Mouse (Mus musculus): ENCODE data around the gene Vmn1r188. TPM values are rescaled to one million over a fixed set of nuclear protein-coding genes. Genes with fewer than 3 reads are reported as not detected.
"Not testable (repeated sequence)": the region's sequence is repeated elsewhere in the genome, so short reads cannot be mapped to it uniquely, and the experiment has no call there.

The Vmn1r188 gene
- polyA plus RNA-seq, 1 experiment from 2014 or later: not detected

DNA sequence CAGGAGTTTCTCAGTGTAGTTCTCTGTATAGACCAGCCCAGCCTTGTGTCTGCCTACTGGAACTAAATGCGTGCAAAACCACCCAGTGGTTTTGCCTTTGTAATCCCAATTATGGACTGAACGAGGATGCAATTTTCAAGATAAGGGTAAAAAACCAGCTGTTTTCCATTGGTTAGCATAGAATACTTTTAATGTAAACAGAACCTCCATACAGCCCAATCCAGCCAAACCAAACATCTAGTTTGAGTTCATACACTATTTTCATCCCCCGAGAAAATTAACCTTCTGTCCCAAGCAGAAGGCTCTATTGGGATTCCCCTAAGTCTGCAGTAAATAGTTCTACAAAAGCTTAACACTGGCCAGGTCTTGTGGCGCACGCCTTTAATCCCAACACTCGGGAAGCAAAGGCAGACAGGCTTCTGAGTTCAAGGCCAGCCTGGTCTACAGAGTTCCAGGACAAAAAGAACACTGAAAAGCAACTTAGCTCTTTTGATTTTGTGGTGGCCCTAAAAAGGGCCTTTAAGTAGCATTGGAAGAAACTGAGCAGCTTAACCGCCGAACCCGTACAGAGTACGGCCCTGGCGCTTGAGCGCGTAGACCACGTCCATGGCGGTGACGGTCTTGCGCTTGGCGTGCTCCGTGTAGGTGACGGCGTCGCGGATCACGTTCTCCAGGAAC is 43.6 kb upstream of the Vmn1r188 start:
- Histone ChIP-seq H3K27me3 (replicated peaks; ENCODE audit: control insufficient read depth, insufficient read depth, low read length) (no peaks in the 10 kb centered on the region), H3K36me3 (ENCODE audit: control insufficient read depth, insufficient read depth, low read length) (no peaks in the 10 kb centered on the region), H3K9me3 (ENCODE audit: control insufficient read depth, low read length) (no peaks in the 10 kb centered on the region), H3K9ac (ENCODE audit: low read depth, low read length) (peak overlapping the region; percentile 48), H3K4me1 (ENCODE audit: control insufficient read depth, insufficient read depth, low read depth, low read length) (peaks cover 22% of the 10 kb centered on the region), H3K27ac (ENCODE audit: low read depth, low read length) (peak overlapping the region; percentile 64), H3K4me3 (ENCODE audit: low read length) (peak overlapping the region; percentile 44), H3K4me2 (ENCODE audit: low read length) (peak overlapping the region; percentile 90)
- WGBS: under 1% methylated on average over 13 of the region's 24 CpGs
- no peak; the same call in 1 of the 2 replicates for ATAC-seq

DNA sequence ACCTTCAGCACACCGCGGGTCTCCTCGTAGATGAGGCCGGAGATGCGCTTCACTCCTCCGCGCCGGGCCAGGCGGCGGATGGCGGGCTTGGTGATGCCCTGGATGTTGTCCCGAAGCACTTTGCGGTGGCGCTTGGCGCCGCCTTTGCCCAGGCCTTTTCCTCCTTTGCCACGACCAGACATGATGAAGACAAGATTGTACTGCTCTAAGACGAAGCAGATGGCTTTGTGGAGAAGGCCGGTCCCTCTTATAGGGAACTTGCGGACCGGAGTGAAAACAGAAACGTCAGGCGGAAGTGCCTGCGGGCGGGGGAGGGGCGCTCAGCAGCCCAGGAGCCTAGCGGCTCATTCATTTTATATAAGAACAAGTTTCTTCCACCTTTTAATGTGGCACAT is 43.1 kb upstream of the Vmn1r188 start, which contains the start of gene Hist1h4i:
Hist1h4i (minus strand) TSS at position 221 of the 395 bp plus-strand sequence.
- H3K36me3 ChIP-seq (ENCODE audit: control insufficient read depth, insufficient read depth, low read length); H3K9me3 ChIP-seq (ENCODE audit: control insufficient read depth, low read length); H3K27me3 ChIP-seq (replicated peaks; ENCODE audit: control insufficient read depth, insufficient read depth, low read length): not testable (repeated sequence)
- Histone ChIP-seq H3K4me1 (ENCODE audit: control insufficient read depth, insufficient read depth, low read depth, low read length) (peaks cover 22% of the 10 kb centered on the region), H3K4me3 (ENCODE audit: low read length) (peak within 1 kb of the TSS; percentile 44), H3K9ac (ENCODE audit: low read depth, low read length) (peak within 1 kb of the TSS; percentile 48), H3K4me2 (ENCODE audit: low read length) (peak within 1 kb of the TSS; percentile 90), H3K27ac (ENCODE audit: low read depth, low read length) (peak within 1 kb of the TSS; percentile 66)
- under 1% methylated on average over 19 of the region's 27 CpGs for WGBS
- ATAC-seq: peak; percentile 70

- Histone ChIP-seq H3K4me1 (ENCODE audit: control insufficient read depth, insufficient read depth, low read depth, low read length) (peaks cover 15% of the 10 kb centered on the region), H3K4me2 (ENCODE audit: low read length) (peak overlapping the region; percentile 90), H3K9me3 (ENCODE audit: control insufficient read depth, low read length) (no peaks in the 10 kb centered on the region), H3K27me3 (replicated peaks; ENCODE audit: control insufficient read depth, insufficient read depth, low read length) (no peaks in the 10 kb centered on the region), H3K36me3 (ENCODE audit: control insufficient read depth, insufficient read depth, low read length) (no peaks in the 10 kb centered on the region), H3K4me3 (ENCODE audit: low read length) (peak overlapping the region; percentile 37), H3K9ac (ENCODE audit: low read depth, low read length) (peak overlapping the region; percentile 43), H3K27ac (ENCODE audit: low read depth, low read length) (peak overlapping the region; percentile 66)
- no peak for ATAC-seq
- 3% methylated on average over 13 of the region's 13 CpGs for WGBS
Observed at GRCm38 (mm10) chr13:22041651-22042567, 42.3 kb upstream of the Vmn1r188 start.

- Histone ChIP-seq H3K4me1 (ENCODE audit: control insufficient read depth, insufficient read depth, low read depth, low read length) (peaks cover 15% of the 10 kb centered on the region), H3K4me2 (ENCODE audit: low read length) (peak within 1 kb of the TSS; percentile 73), H3K27ac (ENCODE audit: low read depth, low read length) (peak within 1 kb of the TSS; percentile 73), H3K9ac (ENCODE audit: low read depth, low read length) (peak within 1 kb of the TSS; percentile 55), H3K4me3 (ENCODE audit: low read length) (peak within 1 kb of the TSS; percentile 44)
- ATAC-seq: peak; percentile 96
- H3K36me3 ChIP-seq (ENCODE audit: control insufficient read depth, insufficient read depth, low read length); H3K27me3 ChIP-seq (replicated peaks; ENCODE audit: control insufficient read depth, insufficient read depth, low read length); H3K9me3 ChIP-seq (ENCODE audit: control insufficient read depth, low read length): not testable (repeated sequence)
- WGBS: under 1% methylated on average over 33 of the region's 80 CpGs
Observed at GRCm38 (mm10) chr13:22042568-22043502, 41.4 kb upstream of the Vmn1r188 start, which contains the start of the genes Hist1h2ag and Hist1h2bj. Gene Hist1h2ag, minus strand, starts transcription at chr13:22042944. Gene Hist1h2bj, plus strand, starts transcription at chr13:22043214.

DNA sequence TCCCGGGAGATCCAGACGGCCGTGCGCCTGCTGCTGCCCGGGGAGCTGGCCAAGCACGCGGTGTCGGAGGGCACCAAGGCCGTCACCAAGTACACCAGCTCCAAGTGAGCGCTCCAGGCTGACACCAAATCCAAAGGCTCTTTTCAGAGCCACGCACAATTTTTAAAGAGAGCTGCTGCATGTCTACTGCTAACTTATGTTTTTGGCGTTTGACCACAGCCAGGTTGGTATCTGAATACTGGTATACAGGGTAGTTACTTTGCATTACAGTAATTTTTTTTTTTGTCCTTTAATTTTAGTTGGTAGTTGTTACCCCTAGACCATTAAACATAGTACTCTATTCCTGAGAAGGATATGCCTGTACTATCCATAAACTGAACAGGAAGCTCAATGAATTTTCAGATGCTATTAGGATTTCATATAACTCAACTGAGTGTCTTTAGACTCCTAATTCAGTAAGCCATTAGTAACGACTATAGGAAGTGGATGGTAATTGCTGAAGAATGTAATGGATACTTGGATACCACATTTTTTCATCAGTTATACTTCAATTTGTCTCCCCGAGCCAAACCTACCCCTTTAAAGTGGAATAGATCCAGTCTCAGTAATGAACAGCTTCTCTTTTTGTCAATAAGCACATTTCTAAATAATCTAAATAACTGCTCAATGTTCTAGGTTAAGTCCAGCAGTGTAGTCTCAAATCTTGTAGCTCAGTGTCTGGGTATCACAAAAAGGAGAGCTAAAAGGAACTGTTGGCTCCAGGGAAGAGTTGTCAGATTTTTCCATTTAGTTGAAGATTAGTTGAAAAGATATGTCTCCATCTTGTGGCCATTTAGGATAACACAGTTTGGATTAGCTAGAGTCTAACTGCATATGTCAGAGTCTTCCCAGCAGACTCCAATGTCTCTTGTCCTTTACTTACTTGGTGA is 40.5 kb upstream of the Vmn1r188 start:
- peak overlapping the region; percentile 73 for H3K4me2 ChIP-seq (ENCODE audit: low read length)
- H3K4me3 ChIP-seq (ENCODE audit: low read length): peak overlapping the region; percentile 44
- no peaks in the 10 kb centered on the region for H3K9me3 ChIP-seq (ENCODE audit: control insufficient read depth, low read length)
- H3K4me1 ChIP-seq (ENCODE audit: control insufficient read depth, insufficient read depth, low read depth, low read length): peaks cover 15% of the 10 kb centered on the region
- H3K36me3 ChIP-seq (ENCODE audit: control insufficient read depth, insufficient read depth, low read length): no peaks in the 10 kb centered on the region
- peak overlapping the region; percentile 73 for H3K27ac ChIP-seq (ENCODE audit: low read depth, low read length)
- peak overlapping the region; percentile 55 for H3K9ac ChIP-seq (ENCODE audit: low read depth, low read length)
- H3K27me3 ChIP-seq (replicated peaks; ENCODE audit: control insufficient read depth, insufficient read depth, low read length): no peaks in the 10 kb centered on the region
- 0 out of 2 replicates have a peak, but pooled peaks have one; percentile 6 for ATAC-seq
- 1% methylated on average over 7 of the region's 14 CpGs for WGBS

DNA sequence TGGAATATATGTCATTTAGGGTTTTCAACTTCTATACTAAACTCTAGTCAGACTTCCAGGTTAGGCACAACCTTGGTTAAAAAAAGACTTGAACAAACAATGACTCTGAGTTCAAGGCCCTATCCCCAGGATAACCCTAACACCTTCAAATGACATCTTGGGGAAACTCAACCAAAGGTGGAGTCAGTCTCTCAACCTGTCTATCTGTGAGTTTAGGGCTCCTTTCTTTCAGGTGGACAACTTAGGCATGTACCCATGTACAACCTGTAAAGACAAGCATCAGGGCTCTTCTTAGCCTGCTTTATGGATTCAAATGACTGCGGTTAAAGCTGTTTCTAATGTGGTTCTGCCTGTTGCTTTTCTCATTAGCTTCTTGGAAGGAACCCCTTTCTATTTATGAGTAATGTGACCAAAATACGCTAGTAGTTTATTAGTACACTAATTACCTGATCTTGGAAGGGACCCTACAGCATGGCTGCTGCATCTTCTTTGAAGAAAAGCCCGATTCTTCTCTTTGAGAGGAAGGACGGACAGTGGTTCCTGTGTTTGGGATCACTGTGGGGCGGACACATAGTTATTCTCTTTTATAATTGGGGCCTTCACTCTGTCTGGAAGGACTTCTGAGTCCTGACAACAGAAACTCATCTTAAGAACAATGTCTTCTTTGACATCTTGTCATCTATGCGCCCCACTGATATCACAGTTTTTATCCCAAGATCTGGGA is 39.6 kb upstream of the Vmn1r188 start:
- Histone ChIP-seq H3K4me3 (ENCODE audit: low read length) (no peak overlapping the region), H3K4me1 (ENCODE audit: control insufficient read depth, insufficient read depth, low read depth, low read length) (peaks cover 15% of the 10 kb centered on the region), H3K36me3 (ENCODE audit: control insufficient read depth, insufficient read depth, low read length) (no peaks in the 10 kb centered on the region), H3K4me2 (ENCODE audit: low read length) (no peak overlapping the region), H3K9me3 (ENCODE audit: control insufficient read depth, low read length) (no peaks in the 10 kb centered on the region), H3K27me3 (replicated peaks; ENCODE audit: control insufficient read depth, insufficient read depth, low read length) (no peaks in the 10 kb centered on the region), H3K27ac (ENCODE audit: low read depth, low read length) (no peak overlapping the region), H3K9ac (ENCODE audit: low read depth, low read length) (no peak overlapping the region)
- ATAC-seq: no peak
- WGBS: 84% methylated on average over 6 of the region's 6 CpGs

- Histone ChIP-seq H3K36me3 (ENCODE audit: control insufficient read depth, insufficient read depth, low read length) (no peaks in the 10 kb centered on the region), H3K9me3 (ENCODE audit: control insufficient read depth, low read length) (no peaks in the 10 kb centered on the region), H3K9ac (ENCODE audit: low read depth, low read length) (no peak overlapping the region), H3K4me3 (ENCODE audit: low read length) (no peak overlapping the region), H3K4me2 (ENCODE audit: low read length) (no peak overlapping the region), H3K27ac (ENCODE audit: low read depth, low read length) (no peak overlapping the region), H3K4me1 (ENCODE audit: control insufficient read depth, insufficient read depth, low read depth, low read length) (peaks cover 13% of the 10 kb centered on the region), H3K27me3 (replicated peaks; ENCODE audit: control insufficient read depth, insufficient read depth, low read length) (no peaks in the 10 kb centered on the region)
- 72% methylated on average over 2 of the region's 2 CpGs for WGBS
- ATAC-seq: no peak
Observed at GRCm38 (mm10) chr13:22045311-22045710, 38.9 kb upstream of the Vmn1r188 start.
